Mouse (Mus musculus) hindbrain, embryonic 15.5 days (tissue): ENCODE data around the gene Irf2bp1. TPM values are rescaled to one million over a fixed set of nuclear protein-coding genes. Genes with fewer than 3 reads are reported as not detected.

Experiments
- polyA plus RNA-seq: library from polyadenylated mRNA; unstranded; fragments of >200 nt; fragmentation: Nextera tagmentation; extraction: Ambion mirVana; gene quantifications from 2 replicates; pipeline ENCODE4 v1.2.1, GENCODE M21; 2015

Gene Irf2bp1
- polyA plus RNA-seq, 1 experiment from 2014 or later: 35.2 TPM

Other genes with a start within 250 kb of the Irf2bp1 start
- gene Psg19, start 205.5 kb upstream of the Irf2bp1 start, polyA plus RNA-seq: not detected in 2 replicates
- gene Psg17, start 182.4 kb upstream of the Irf2bp1 start, polyA plus RNA-seq: 0.06 TPM in 1 of 2 replicates, not detected in the other
- gene Mill2, start 164.1 kb upstream of the Irf2bp1 start, polyA plus RNA-seq: 0.44 and 1.3 TPM in 2 replicates
- gene Pglyrp1, start 132.7 kb upstream of the Irf2bp1 start, polyA plus RNA-seq: 22.9 and 25.9 TPM in 2 replicates
- 29.7 and 30.6 TPM in 2 replicates for gene Ccdc61, start 93.6 kb upstream of the Irf2bp1 start, polyA plus RNA-seq
- gene Nova2, start 78.2 kb upstream of the Irf2bp1 start, polyA plus RNA-seq: 12.5 and 13.0 TPM in 2 replicates
- gene Nanos2, start 16.6 kb upstream of the Irf2bp1 start, polyA plus RNA-seq: 0.53 and 0.83 TPM in 2 replicates
- 6.9 and 7.2 TPM in 2 replicates for gene Mypop, start 12.8 kb upstream of the Irf2bp1 start, polyA plus RNA-seq
- 0.08 TPM in 1 of 2 replicates, not detected in the other for gene Foxa3, start 19.5 kb downstream of the Irf2bp1 start, polyA plus RNA-seq
- 27.5 and 30.1 TPM in 2 replicates for gene Sympk, start 20.3 kb downstream of the Irf2bp1 start, polyA plus RNA-seq
- 0.16 and 0.31 TPM in 2 replicates for gene Rsph6a, start 50.6 kb downstream of the Irf2bp1 start, polyA plus RNA-seq
- gene Dmwd, start 72.2 kb downstream of the Irf2bp1 start, polyA plus RNA-seq: 36.2 and 42.5 TPM in 2 replicates
- gene Dmpk, start 79.8 kb downstream of the Irf2bp1 start, polyA plus RNA-seq: 10.5 and 10.9 TPM in 2 replicates
- gene Six5, start 90.5 kb downstream of the Irf2bp1 start, polyA plus RNA-seq: 2.5 and 2.6 TPM in 2 replicates
- gene Gm4969, start 114.3 kb downstream of the Irf2bp1 start, polyA plus RNA-seq: 6.9 and 8.1 TPM in 2 replicates
- 16.2 and 16.6 TPM in 2 replicates for gene Fbxo46, start 115.8 kb downstream of the Irf2bp1 start, polyA plus RNA-seq
- gene Qpctl, start 145.2 kb downstream of the Irf2bp1 start, polyA plus RNA-seq: 21.7 and 24.2 TPM in 2 replicates
- 116 and 118 TPM in 2 replicates for gene Snrpd2, start 145.7 kb downstream of the Irf2bp1 start, polyA plus RNA-seq
- gene Gipr, start 162.1 kb downstream of the Irf2bp1 start, polyA plus RNA-seq: 2.1 TPM in 2 replicates
- gene Eml2, start 172.4 kb downstream of the Irf2bp1 start, polyA plus RNA-seq: 8.2 and 8.8 TPM in 2 replicates
- 2.7 and 3.8 TPM in 2 replicates for gene Gpr4, start 208.5 kb downstream of the Irf2bp1 start, polyA plus RNA-seq
- gene Opa3, start 224.3 kb downstream of the Irf2bp1 start, polyA plus RNA-seq: 38.5 and 41.8 TPM in 2 replicates